Mouse (Mus musculus): ENCODE results near the gene Ube2s. TPM values are rescaled to one million over a fixed set of nuclear protein-coding genes. Genes with fewer than 3 reads are reported as not detected.
"Not testable (repeated sequence)": the region's sequence is repeated elsewhere in the genome, so short reads cannot be mapped to it uniquely, and the experiment has no call there.

Gene Ube2s
- polyA plus RNA-seq, 1 experiment from 2014 or later: 386 TPM

GRCm38 (mm10) chr7:4843604-4844244, 31.3 kb upstream of the Ube2s start:
- Histone ChIP-seq H3K9ac (0 out of 2 replicates have a peak overlapping the region, but pooled peaks have one; percentile 29), H3K9me3 (replicated peaks) (no peaks in the 10 kb centered on the region), H3K4me1 (peaks cover 30% of the 10 kb centered on the region), H3K4me3 (replicated peaks) (peak overlapping the region; percentile 50), H3K36me3 (no peaks in the 10 kb centered on the region), H3K27ac (no peak overlapping the region), H3K4me2 (peak overlapping the region; percentile 95), H3K27me3 (peaks cover 74% of the 10 kb centered on the region)
- ATAC-seq (replicated peaks; ENCODE audit: low FRiP score): peak; percentile 27; the same call in 1 of the 2 replicates
- under 1% methylated on average over 34 of the region's 34 CpGs for WGBS

GRCm38 (mm10) chr7:4842634-4843131, 30.3 kb upstream of the Ube2s start:
- no peak overlapping the region for H3K27ac ChIP-seq
- no peaks in the 10 kb centered on the region for H3K36me3 ChIP-seq
- H3K27me3 ChIP-seq: peaks cover 77% of the 10 kb centered on the region
- peak; percentile 68 for ATAC-seq (replicated peaks; ENCODE audit: low FRiP score)
- peaks cover 33% of the 10 kb centered on the region for H3K4me1 ChIP-seq
- H3K4me3 ChIP-seq (replicated peaks): peak overlapping the region; percentile 50
- H3K4me2 ChIP-seq: peak overlapping the region; percentile 95
- no peaks in the 10 kb centered on the region for H3K9me3 ChIP-seq (replicated peaks)
- 1% methylated on average over 16 of the region's 16 CpGs for WGBS
- 0 out of 2 replicates have a peak overlapping the region, but pooled peaks have one; percentile 26 for H3K9ac ChIP-seq

GRCm38 (mm10) chr7:4842077-4842476, 29.7 kb upstream of the Ube2s start:
- 59% methylated on average over 5 of the region's 5 CpGs for whole genome bisulfite sequencing
- Histone ChIP-seq H3K36me3 (no peaks in the 10 kb centered on the region), H3K27me3 (peaks cover 81% of the 10 kb centered on the region), H3K9me3 (replicated peaks) (no peaks in the 10 kb centered on the region), H3K4me2 (no peak overlapping the region), H3K4me1 (peaks cover 35% of the 10 kb centered on the region), H3K27ac (no peak overlapping the region), H3K9ac (no peak overlapping the region), H3K4me3 (replicated peaks) (0 out of 2 replicates have a peak overlapping the region, but pooled peaks have one; percentile 50)
- no peak for ATAC-seq (replicated peaks; ENCODE audit: low FRiP score)

- H3K9ac ChIP-seq: no peak overlapping the region
- no peaks in the 10 kb centered on the region for H3K36me3 ChIP-seq
- no peak overlapping the region for H3K27ac ChIP-seq
- H3K4me3 ChIP-seq (replicated peaks): no peak overlapping the region
- H3K27me3 ChIP-seq: peaks cover 81% of the 10 kb centered on the region
- no peaks in the 10 kb centered on the region for H3K9me3 ChIP-seq (replicated peaks)
- H3K4me2 ChIP-seq: no peak overlapping the region
- H3K4me1 ChIP-seq: peaks cover 22% of the 10 kb centered on the region
- ATAC-seq (replicated peaks; ENCODE audit: low FRiP score): no peak
- WGBS: 4% methylated on average over 1 of the region's 1 CpGs
These were observed 25.2 kb upstream of the Ube2s start for GRCm38 (mm10) chr7:4837639-4838038.

- Histone ChIP-seq H3K27ac (peak overlapping the region; percentile 71), H3K9me3 (replicated peaks) (no peaks in the 10 kb centered on the region), H3K4me1 (peaks cover 16% of the 10 kb centered on the region), H3K27me3 (peaks cover 75% of the 10 kb centered on the region), H3K4me2 (peak overlapping the region; percentile 87), H3K36me3 (no peaks in the 10 kb centered on the region), H3K9ac (peak overlapping the region; percentile 61), H3K4me3 (replicated peaks) (peak overlapping the region; percentile 53)
- under 1% methylated on average over 51 of the region's 51 CpGs for WGBS
- peak; percentile 90 for ATAC-seq (replicated peaks; ENCODE audit: low FRiP score)
These were observed 24.0 kb upstream of the Ube2s start for GRCm38 (mm10) chr7:4836351-4836792.

GRCm38 (mm10) chr7:4835631-4836327, 23.4 kb upstream of the Ube2s start:
- H3K27ac ChIP-seq: peak overlapping the region; percentile 71; the same call in 1 of the 2 replicates
- WGBS: 4% methylated on average over 33 of the region's 34 CpGs
- H3K27me3 ChIP-seq: peaks cover 76% of the 10 kb centered on the region
- ATAC-seq (replicated peaks; ENCODE audit: low FRiP score): no peak; the same call in none of the 2 replicates
- H3K36me3 ChIP-seq: no peaks in the 10 kb centered on the region
- no peaks in the 10 kb centered on the region for H3K9me3 ChIP-seq (replicated peaks)
- H3K4me2 ChIP-seq: peak overlapping the region; percentile 87
- H3K4me3 ChIP-seq (replicated peaks): peak overlapping the region; percentile 53
- peak overlapping the region; percentile 61 for H3K9ac ChIP-seq
- peaks cover 16% of the 10 kb centered on the region for H3K4me1 ChIP-seq

GRCm38 (mm10) chr7:4830476-4830875, 18.1 kb upstream of the Ube2s start:
- H3K9ac ChIP-seq: no peak overlapping the region
- no peak for ATAC-seq (replicated peaks; ENCODE audit: low FRiP score)
- no peak overlapping the region for H3K4me2 ChIP-seq
- H3K27me3 ChIP-seq: peaks cover 39% of the 10 kb centered on the region
- H3K36me3 ChIP-seq: no peaks in the 10 kb centered on the region
- H3K9me3 ChIP-seq (replicated peaks): no peaks in the 10 kb centered on the region
- H3K4me3 ChIP-seq (replicated peaks): no peak overlapping the region
- peaks cover 3% of the 10 kb centered on the region; the same call in 1 of the 2 replicates for H3K4me1 ChIP-seq
- WGBS: 6% methylated on average over 12 of the region's 12 CpGs
- no peak overlapping the region for H3K27ac ChIP-seq

- Histone ChIP-seq H3K27ac (no peak overlapping the region), H3K9ac (no peak overlapping the region), H3K36me3 (no peaks in the 10 kb centered on the region), H3K27me3 (peaks cover 2% of the 10 kb centered on the region; the same call in 1 of the 2 replicates), H3K9me3 (replicated peaks) (no peaks in the 10 kb centered on the region), H3K4me1 (peaks cover 16% of the 10 kb centered on the region; the same call in 1 of the 2 replicates), H3K4me2 (no peak overlapping the region), H3K4me3 (replicated peaks) (no peak overlapping the region)
- WGBS: 43% methylated on average over 4 of the region's 4 CpGs
- ATAC-seq (replicated peaks; ENCODE audit: low FRiP score): no peak
These were observed 13.0 kb upstream of the Ube2s start for GRCm38 (mm10) chr7:4825365-4825764.

- no peak overlapping the region for H3K9ac ChIP-seq
- no peaks in the 10 kb centered on the region for H3K36me3 ChIP-seq
- no peaks in the 10 kb centered on the region for H3K27me3 ChIP-seq
- no peak overlapping the region for H3K4me3 ChIP-seq (replicated peaks)
- H3K4me1 ChIP-seq: peaks cover 16% of the 10 kb centered on the region; the same call in 1 of the 2 replicates
- peak; percentile 76 for ATAC-seq (replicated peaks; ENCODE audit: low FRiP score)
- peak overlapping the region; percentile 73 for H3K27ac ChIP-seq
- no peaks in the 10 kb centered on the region for H3K9me3 ChIP-seq (replicated peaks)
- H3K4me2 ChIP-seq: no peak overlapping the region
- WGBS: 55% methylated on average over 6 of the region's 6 CpGs
These were observed 9.9 kb upstream of the Ube2s start for GRCm38 (mm10) chr7:4822162-4822907.

GRCm38 (mm10) chr7:4821690-4822089, 9.3 kb upstream of the Ube2s start:
- Histone ChIP-seq H3K27me3 (no peaks in the 10 kb centered on the region), H3K9me3 (replicated peaks) (no peaks in the 10 kb centered on the region), H3K27ac (peak overlapping the region; percentile 73), H3K36me3 (no peaks in the 10 kb centered on the region), H3K4me3 (replicated peaks) (no peak overlapping the region), H3K4me1 (peaks cover 16% of the 10 kb centered on the region; the same call in 1 of the 2 replicates), H3K4me2 (no peak overlapping the region), H3K9ac (no peak overlapping the region)
- WGBS: 82% methylated on average over 4 of the region's 4 CpGs
- ATAC-seq (replicated peaks; ENCODE audit: low FRiP score): no peak

- WGBS: 89% methylated on average over 7 of the region's 7 CpGs
- not testable (repeated sequence) for H3K27ac ChIP-seq; H3K27me3 ChIP-seq; H3K9me3 ChIP-seq (replicated peaks); H3K36me3 ChIP-seq; H3K4me2 ChIP-seq; H3K4me3 ChIP-seq (replicated peaks); ATAC-seq (replicated peaks; ENCODE audit: low FRiP score); H3K9ac ChIP-seq
- peaks cover 16% of the 10 kb centered on the region; the same call in 1 of the 2 replicates for H3K4me1 ChIP-seq
These were observed 8.5 kb upstream of the Ube2s start for GRCm38 (mm10) chr7:4820925-4821324.

Data from kidney, embryonic 15.5 days (tissue).